Mouse (Mus musculus): ENCODE data around the gene Lgalsl. TPM values are rescaled to one million over a fixed set of nuclear protein-coding genes. Genes with fewer than 3 reads are reported as not detected.

Lgalsl gene
- total and polyA plus RNA-seq, 3 experiments = 8.1 to 22.7 (median 16.4) TPM

DNA sequence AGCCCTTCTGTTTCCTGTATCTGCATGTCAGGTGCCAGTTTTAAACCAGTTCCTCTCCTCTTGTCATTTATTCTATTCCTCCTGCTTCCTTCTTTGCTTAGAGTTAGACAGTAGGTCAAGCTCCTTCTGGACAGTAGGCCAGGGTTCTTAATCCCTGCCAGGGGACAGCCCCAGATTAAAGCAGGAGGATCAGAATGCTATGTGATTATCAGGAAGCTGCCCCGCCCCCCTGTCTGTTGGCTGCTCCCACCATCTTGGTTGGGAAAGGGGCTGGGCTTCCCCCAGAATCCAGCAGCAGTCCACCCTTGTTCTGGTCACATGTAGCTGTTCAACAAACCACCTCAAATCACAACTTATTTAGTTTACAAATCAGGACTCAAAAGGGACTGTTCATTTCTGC, 19.3 kb upstream of the Lgalsl start:
- in situ Hi-C loops (cut with MboI; ENCODE audit: low pct_ligation_motif_present, low pct_unique_long_range_greater_than_20kb, low sequenced_read_pairs) = loop anchor here (5.0 kb wide), 1 partner anchor 37 kb away; no protein-coding TSS in a partner anchor

DNA sequence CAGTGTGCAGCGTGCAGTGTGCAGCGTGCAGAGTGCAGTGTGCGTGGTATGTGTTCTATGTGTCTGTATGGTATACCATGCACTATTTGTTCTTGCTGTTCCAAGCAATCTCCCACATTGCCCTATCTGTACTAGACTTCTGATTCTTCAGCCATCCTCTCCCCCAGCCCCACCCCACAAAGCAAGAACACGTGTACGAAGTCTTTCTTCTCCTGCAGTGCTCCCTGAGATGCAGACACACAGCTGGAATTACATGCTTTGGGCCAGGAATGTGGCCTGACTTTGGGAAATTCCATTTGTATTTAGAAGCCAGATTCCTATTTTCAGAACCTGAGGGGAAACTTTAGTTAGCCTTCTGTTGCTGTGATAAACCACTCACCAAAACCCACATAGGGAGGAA, 18.5 kb upstream of the Lgalsl start:
- no peak for DNase-seq (ENCODE audit: extremely low read depth)
- no peaks in the 10 kb centered on the region for H3K79me2 ChIP-seq (replicated peaks; ENCODE audit: control insufficient read depth, extremely low read depth, insufficient read depth, poor library complexity, severe bottlenecking)
- in situ Hi-C loops (cut with MboI; ENCODE audit: low pct_ligation_motif_present, low pct_unique_long_range_greater_than_20kb, low sequenced_read_pairs) = no loop called here
- no peaks in the 10 kb centered on the region for H3K36me3 ChIP-seq (replicated peaks in 1 of 2; ENCODE audit: control insufficient read depth in 1 of 2, insufficient read depth in 1 of 2, low read length in 1 of 2)
- no peak overlapping the region for H3K27ac ChIP-seq (ENCODE audit: insufficient read depth, low read depth)
- no peak overlapping the region for H3K9ac ChIP-seq (ENCODE audit: insufficient read depth, low read depth)
- no peak overlapping the region for H3K4me2 ChIP-seq (ENCODE audit: insufficient read depth, low read depth, poor library complexity, severe bottlenecking)
- no peak overlapping the region for H3K4me3 ChIP-seq (replicated peaks in 1 of 3; ENCODE audit: low read depth in 2 of 3, low read length in 2 of 3, poor library complexity in 1 of 3)
- H3K27me3 ChIP-seq (replicated peaks) = no peaks in the 10 kb centered on the region
- no peaks in the 10 kb centered on the region for H3K9me3 ChIP-seq (replicated peaks; ENCODE audit: low read length)
- dilution Hi-C loops (cut with MboI; ENCODE audit: extremely low pct_ligation_motif_present, extremely low pct_unique_long_range_greater_than_20kb, low sequenced_read_pairs) = no loop called here
- no peaks in the 10 kb centered on the region for H3K4me1 ChIP-seq (ENCODE audit: control insufficient read depth in 1 of 2, insufficient read depth in 2 of 2)
- TF ChIP-seq NELFE (IDR thresholded peaks at IDR 0.05; ENCODE audit: low read depth, low read length) = no peak
- no peak for TF ChIP-seq IRF4 (IDR thresholded peaks at IDR 0.05; ENCODE audit: low read depth, low read length)
- TF ChIP-seq ZKSCAN1 (IDR thresholded peaks at IDR 0.05; ENCODE audit: borderline replicate concordance, low read depth, low read length) = no peak
- no peak for TF ChIP-seq UBTF (IDR thresholded peaks at IDR 0.05; ENCODE audit: low read depth, low read length)
- TF ChIP-seq ETS1 (conservative IDR thresholded peaks at IDR 0.05; ENCODE audit: low read depth, low read length) = no peak
- no peak for TF ChIP-seq RAD21 (IDR thresholded peaks at IDR 0.05; ENCODE audit: low read depth, low read length)
- no peak for TF ChIP-seq MYC (IDR thresholded peaks at IDR 0.05; ENCODE audit: low read depth, low read length)
- no peak for TF ChIP-seq E2F4 (IDR thresholded peaks at IDR 0.05; ENCODE audit: insufficient replicate concordance, low read depth, low read length)
- no peak for TF ChIP-seq MAZ (IDR thresholded peaks at IDR 0.05; ENCODE audit: low read depth, low read length)
- TF ChIP-seq MAX (IDR thresholded peaks at IDR 0.05; ENCODE audit: low read length) = no peak
- no peak for TF ChIP-seq EP300 (IDR thresholded peaks at IDR 0.05; ENCODE audit: low read length)
- no peak for TF ChIP-seq CTCF (conservative IDR thresholded peaks at IDR 0.05 in 1 of 2, IDR thresholded peaks at IDR 0.05 in 1 of 2; ENCODE audit: low read depth in 2 of 2, low read length in 2 of 2)
- no peak for TF ChIP-seq ZC3H11A (IDR thresholded peaks at IDR 0.05; ENCODE audit: low read depth, low read length)
- TF ChIP-seq GABPA (IDR thresholded peaks at IDR 0.05; ENCODE audit: insufficient replicate concordance, low read depth, low read length) = no peak
- TF ChIP-seq JUND (conservative IDR thresholded peaks at IDR 0.05; ENCODE audit: low read depth, low read length) = no peak

More for the DNA sequence above, 19.3 kb upstream of the Lgalsl start:
- H3K4me3 ChIP-seq (replicated peaks in 1 of 3; ENCODE audit: low read depth in 2 of 3, low read length in 2 of 3, poor library complexity in 1 of 3) = no peak overlapping the region
- H3K4me1 ChIP-seq (ENCODE audit: control insufficient read depth in 1 of 2, insufficient read depth in 2 of 2) = no peaks in the 10 kb centered on the region
- TF ChIP-seq POLR2AphosphoS2 (IDR thresholded peaks at IDR 0.05; ENCODE audit: low read depth, low read length) = no peak
- H3K79me2 ChIP-seq (replicated peaks; ENCODE audit: control insufficient read depth, extremely low read depth, insufficient read depth, poor library complexity, severe bottlenecking) = no peaks in the 10 kb centered on the region
- H3K36me3 ChIP-seq (replicated peaks in 1 of 2; ENCODE audit: control insufficient read depth in 1 of 2, insufficient read depth in 1 of 2, low read length in 1 of 2) = no peaks in the 10 kb centered on the region
- H3K9ac ChIP-seq (ENCODE audit: insufficient read depth, low read depth) = no peak overlapping the region
- H3K27me3 ChIP-seq (replicated peaks) = no peaks in the 10 kb centered on the region
- dilution Hi-C loops (cut with MboI; ENCODE audit: extremely low pct_ligation_motif_present, extremely low pct_unique_long_range_greater_than_20kb, low sequenced_read_pairs) = no loop called here
- H3K9me3 ChIP-seq (replicated peaks; ENCODE audit: low read length) = no peaks in the 10 kb centered on the region
- H3K4me2 ChIP-seq (ENCODE audit: insufficient read depth, low read depth, poor library complexity, severe bottlenecking) = no peak overlapping the region
- DNase-seq (ENCODE audit: extremely low read depth) = no peak
- H3K27ac ChIP-seq (ENCODE audit: insufficient read depth, low read depth) = no peak overlapping the region

Data from CH12.LX (cell line).